Mouse (Mus musculus) heart, adult 11 months (tissue): Measurements from ENCODE around the gene Lrrc8c.

Source experiments
- DNase-seq: peaks from one replicate; pipeline ENCODE4 v3.0.0; 2022

The Lrrc8c gene

GRCm38 (mm10) chr5:105519096-105519975 lies at the start of gene Lrrc8c:
Gene Lrrc8c, plus strand, starts transcription at chr5:105519388.
- DNase-seq, result peak; percentile 99

- DNase-seq, result peak; percentile 60
Observed at GRCm38 (mm10) chr5:105472983-105473705, 46.0 kb upstream of the Lrrc8c start.

DNA sequence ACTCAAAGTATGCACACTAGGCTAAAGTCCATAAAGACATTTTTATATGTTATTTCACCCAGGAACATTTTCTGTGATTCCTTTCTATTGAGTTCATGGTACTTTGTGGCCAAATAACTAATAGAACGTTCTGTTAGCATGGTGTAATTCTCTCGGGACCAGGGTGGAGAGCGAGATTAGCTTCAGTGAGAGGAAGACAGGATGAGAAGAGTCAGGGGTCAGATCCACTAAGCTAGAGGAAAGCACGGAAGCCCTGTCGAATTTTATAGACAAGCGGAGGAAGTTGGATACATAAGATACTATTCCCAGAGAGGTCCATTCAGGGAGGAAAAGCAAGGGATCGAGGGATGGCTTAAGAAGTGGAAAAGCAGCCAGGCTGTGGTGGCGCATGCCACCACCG lies 41.7 kb upstream of the Lrrc8c start:
- DNase-seq, result peak; percentile 92

GRCm38 (mm10) chr5:105479673-105480072 lies 39.5 kb upstream of the Lrrc8c start:
- DNase-seq, result no peak

GRCm38 (mm10) chr5:105480561-105480960 lies 38.6 kb upstream of the Lrrc8c start:
- peak; percentile 79 for DNase-seq

DNA sequence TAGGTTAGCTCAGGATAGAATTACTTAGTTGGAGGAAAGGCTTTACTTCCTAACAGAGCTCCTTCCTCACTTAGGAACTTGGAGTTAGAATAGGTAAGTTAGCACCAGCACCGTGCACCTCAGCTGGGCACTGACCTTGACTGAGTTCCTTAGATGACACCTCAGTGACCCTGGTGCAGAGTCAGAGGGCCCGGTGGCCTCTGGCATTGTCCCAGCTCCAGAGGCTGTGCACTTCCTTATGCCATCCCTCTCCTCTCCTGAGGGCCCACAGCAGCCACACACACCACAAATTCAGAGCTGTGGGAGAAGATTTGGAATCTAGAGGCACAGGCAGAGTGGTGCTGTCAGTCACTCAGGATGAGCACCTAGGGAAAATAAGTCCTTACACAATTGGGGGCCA lies 35.6 kb upstream of the Lrrc8c start:
- peak; percentile 83 for DNase-seq

GRCm38 (mm10) chr5:105484247-105484646 lies 34.9 kb upstream of the Lrrc8c start:
- DNase-seq, result peak; percentile 81

- peak; percentile 81 for DNase-seq
Observed at GRCm38 (mm10) chr5:105484891-105485290, 34.3 kb upstream of the Lrrc8c start.

DNA sequence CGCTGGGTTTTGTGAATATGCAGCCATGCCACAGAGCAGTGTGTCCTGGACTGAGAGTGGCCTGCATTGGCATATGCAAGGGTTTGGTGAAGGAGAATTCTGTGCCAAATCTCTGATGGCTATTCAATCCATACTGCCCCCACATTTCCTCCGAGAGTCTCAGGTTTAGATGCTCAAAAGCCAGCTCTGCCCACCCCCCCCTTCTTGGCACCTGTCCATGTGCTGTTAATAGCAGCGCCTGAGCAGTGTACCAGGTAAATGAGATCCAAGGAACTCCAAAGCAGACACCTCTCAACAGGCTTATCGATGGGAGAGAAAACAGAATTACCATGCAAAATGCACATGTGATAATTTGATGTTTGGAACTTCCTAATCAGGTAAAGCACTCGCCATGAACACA lies 29.0 kb upstream of the Lrrc8c start:
- peak; percentile 78 for DNase-seq

GRCm38 (mm10) chr5:105491389-105491788 lies 27.8 kb upstream of the Lrrc8c start:
- DNase-seq, result peak; percentile 66

DNA sequence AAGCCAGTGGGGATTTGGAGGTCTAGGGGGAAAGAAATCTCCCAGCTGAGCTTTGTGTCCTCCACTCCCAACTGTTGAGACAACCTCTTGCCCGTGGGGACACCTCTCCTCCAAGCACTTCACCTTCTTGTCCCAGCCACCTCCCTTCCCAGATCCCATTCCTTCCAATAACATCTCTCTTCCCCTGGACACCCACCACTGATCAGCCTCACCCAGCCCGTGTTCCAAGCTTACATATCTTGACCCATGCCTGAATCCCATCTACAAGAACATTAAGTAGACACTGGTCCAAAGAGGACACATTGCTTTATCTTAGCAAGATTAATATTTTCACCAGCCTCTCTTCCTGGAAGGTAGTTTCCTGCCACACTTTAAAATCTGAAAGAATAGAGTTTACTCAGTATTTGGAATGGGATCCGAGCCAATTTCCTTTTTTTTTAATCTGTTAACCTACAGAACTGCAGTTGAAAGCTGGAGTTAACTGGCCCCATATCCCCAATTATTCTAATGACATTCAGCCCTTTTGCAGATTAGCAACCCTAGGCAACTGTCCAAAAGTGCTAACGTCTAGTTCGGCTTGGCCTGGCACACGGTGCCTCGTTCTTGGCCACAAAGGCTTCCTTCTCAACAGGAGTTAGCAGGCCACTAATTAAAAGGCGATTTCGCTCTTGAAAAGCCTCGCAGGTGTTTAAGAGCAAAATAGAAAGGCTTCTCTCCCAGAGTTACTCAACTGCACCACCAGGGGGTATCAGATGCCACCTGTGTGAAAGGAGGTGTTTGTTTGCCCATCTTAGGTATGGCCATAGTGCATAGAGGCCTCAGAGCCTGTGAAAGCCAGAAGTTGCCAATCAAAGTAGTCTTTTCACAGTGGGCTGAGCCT lies 26.6 kb upstream of the Lrrc8c start:
- DNase-seq, result peak; percentile 82

- peak; percentile 61 for DNase-seq
Observed at GRCm38 (mm10) chr5:105493377-105493776, 25.8 kb upstream of the Lrrc8c start.

- DNase-seq, result peak; percentile 85
Observed at GRCm38 (mm10) chr5:105494246-105494917, 24.8 kb upstream of the Lrrc8c start.

DNA sequence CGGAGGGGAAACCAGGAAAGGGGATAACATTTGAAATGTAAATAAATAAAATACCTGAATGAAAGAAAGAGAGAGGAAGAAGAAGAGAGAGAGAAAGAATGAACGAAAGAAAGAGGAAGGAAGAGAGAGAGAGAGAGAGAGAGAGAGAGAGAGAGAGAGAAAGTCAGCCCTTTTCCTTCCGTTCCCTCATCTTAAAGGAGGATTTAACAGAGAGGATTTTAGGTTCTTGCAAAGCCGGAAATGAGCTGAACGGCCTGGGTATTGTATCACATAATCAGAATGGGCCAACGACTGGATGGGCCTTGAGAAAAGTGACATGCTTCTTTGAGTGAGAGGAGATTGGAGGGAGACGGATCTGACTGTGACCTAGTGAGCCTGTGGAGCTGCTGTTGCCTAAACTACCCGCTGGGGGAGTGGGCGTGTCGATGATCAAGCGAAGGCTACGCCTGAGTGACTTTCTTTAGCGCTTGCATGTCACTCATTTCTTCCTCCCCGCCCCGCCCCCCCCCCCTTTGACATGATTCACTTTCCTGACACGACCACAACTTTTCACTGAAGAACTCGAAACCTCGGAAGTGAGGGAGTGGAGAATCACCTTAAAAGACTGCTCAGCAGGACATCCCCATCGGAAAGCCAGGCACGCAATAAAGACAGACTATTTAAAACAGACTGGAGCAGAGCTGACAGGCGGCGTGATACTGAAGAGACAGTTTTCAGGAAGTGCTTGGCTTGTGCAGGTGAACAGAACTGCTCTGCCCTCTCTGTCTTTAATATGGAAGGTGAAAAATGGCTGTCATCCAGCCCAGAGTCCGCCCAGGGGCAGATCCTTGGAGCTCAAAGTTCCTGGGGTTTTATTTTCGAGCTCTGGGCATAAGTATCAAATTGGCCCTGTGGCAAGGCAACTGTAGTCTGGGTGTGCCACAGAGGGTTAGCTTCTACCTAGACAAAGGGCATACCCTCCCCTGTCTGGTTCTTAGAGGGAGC lies 24.0 kb upstream of the Lrrc8c start:
- peak; percentile 97 for DNase-seq

- no peak for DNase-seq
Observed at GRCm38 (mm10) chr5:105496133-105496532, 23.1 kb upstream of the Lrrc8c start.

GRCm38 (mm10) chr5:105496586-105496985 lies 22.6 kb upstream of the Lrrc8c start:
- peak; percentile 79 for DNase-seq

GRCm38 (mm10) chr5:105498429-105499000 lies 20.7 kb upstream of the Lrrc8c start:
- DNase-seq, result peak; percentile 90

DNA sequence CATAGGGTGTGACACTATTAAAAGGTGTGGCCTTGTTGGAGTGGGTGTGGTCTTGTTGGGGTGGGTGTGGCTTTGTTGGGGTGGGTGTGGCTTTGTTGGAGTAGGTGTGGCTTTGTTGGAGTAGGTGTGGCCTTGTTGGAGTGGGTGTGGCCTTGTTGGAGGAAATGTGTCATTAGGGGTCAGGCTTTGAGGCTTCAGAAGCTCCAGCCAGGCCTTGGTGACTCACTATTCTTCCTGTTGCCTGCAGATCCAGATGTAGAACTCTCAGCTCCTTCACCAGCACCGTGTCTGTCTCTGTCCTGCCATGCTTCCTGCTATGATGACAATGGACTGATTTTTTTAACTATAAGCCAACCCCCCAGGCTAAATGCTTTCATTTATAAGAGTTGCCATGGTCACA lies 19.8 kb upstream of the Lrrc8c start:
- DNase-seq, result peak; percentile 93

GRCm38 (mm10) chr5:105500132-105501121 lies 18.8 kb upstream of the Lrrc8c start:
- peak; percentile 79 for DNase-seq
